Mouse (Mus musculus): ENCODE measurements around the gene Dclk1. TPM values are rescaled to one million over a fixed set of nuclear protein-coding genes. Genes with fewer than 3 reads are reported as not detected.

The Dclk1 gene
- polyA plus RNA-seq, 1 experiment from 2014 or later = 256 TPM

DNA sequence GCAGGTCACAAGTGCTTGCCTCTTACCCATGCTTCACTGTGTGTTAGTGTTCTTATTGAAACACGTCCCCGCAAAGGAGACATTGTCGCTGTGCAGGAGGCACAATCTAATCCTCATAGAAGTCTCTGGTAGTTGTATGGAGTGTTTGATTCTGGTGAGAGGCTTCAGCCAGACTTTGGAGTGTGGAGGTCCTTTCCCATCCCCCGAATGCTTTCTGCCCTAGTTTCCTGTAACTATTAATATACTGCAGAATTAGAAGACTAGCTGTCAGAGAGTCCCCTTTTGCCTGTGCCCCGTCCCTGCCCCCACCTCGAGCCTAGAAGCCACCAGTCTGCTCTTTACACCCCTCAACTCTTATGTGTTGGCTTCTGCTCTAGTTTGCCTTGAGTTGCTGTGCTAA lies 30.4 kb downstream of the Dclk1 start:
- H3K9me3 ChIP-seq (ENCODE audit: control insufficient read depth, low read length) = no peaks in the 10 kb centered on the region
- no peaks in the 10 kb centered on the region for H3K27me3 ChIP-seq (ENCODE audit: control insufficient read depth, insufficient read depth, low read length)
- no peak overlapping the region for H3K9ac ChIP-seq
- 93% methylated on average over 6 of the region's 6 CpGs for WGBS
- no peak for ATAC-seq (ENCODE audit: low FRiP score)
- H3K4me2 ChIP-seq (replicated peaks) = no peak overlapping the region
- no peak for DNase-seq (ENCODE audit: low spot score)
- H3K36me3 ChIP-seq (replicated peaks; ENCODE audit: control insufficient read depth, insufficient read depth) = no peaks in the 10 kb centered on the region
- no peak overlapping the region for H3K4me3 ChIP-seq (replicated peaks; ENCODE audit: low read length)
- peaks cover 11% of the 10 kb centered on the region; the same call in 1 of the 2 replicates for H3K4me1 ChIP-seq (replicated peaks; ENCODE audit: control insufficient read depth, insufficient read depth, low read length)
- H3K27ac ChIP-seq = no peak overlapping the region

DNA sequence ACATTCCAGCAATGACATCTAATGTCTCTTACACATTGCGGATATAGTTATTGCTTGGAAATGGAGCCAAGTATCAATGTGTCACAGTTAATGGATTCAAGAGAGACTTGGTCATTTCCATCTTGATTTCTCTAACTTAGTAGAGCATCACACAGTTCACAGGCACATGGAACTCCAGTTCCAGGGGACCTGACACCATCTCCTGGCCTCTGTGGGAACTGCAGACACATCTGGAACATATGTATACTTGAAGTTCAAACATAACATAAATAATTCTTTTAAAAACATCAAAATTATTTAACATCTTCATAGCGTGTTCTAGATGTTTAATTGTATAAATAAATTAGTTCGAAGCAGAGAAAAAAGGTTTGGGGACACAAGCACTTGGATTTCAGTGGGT lies 34.3 kb downstream of the Dclk1 start:
- Histone ChIP-seq H3K4me2 (replicated peaks) (no peak overlapping the region), H3K4me3 (replicated peaks; ENCODE audit: low read length) (no peak overlapping the region), H3K4me1 (replicated peaks; ENCODE audit: control insufficient read depth, insufficient read depth, low read length) (peaks cover 16% of the 10 kb centered on the region), H3K9me3 (ENCODE audit: control insufficient read depth, low read length) (no peaks in the 10 kb centered on the region), H3K36me3 (replicated peaks; ENCODE audit: control insufficient read depth, insufficient read depth) (no peaks in the 10 kb centered on the region), H3K27me3 (ENCODE audit: control insufficient read depth, insufficient read depth, low read length) (no peaks in the 10 kb centered on the region), H3K27ac (no peak overlapping the region), H3K9ac (no peak overlapping the region)
- no peak for DNase-seq (ENCODE audit: low spot score)
- ATAC-seq (ENCODE audit: low FRiP score) = no peak
- 96% methylated on average over 3 of the region's 3 CpGs for WGBS

DNA sequence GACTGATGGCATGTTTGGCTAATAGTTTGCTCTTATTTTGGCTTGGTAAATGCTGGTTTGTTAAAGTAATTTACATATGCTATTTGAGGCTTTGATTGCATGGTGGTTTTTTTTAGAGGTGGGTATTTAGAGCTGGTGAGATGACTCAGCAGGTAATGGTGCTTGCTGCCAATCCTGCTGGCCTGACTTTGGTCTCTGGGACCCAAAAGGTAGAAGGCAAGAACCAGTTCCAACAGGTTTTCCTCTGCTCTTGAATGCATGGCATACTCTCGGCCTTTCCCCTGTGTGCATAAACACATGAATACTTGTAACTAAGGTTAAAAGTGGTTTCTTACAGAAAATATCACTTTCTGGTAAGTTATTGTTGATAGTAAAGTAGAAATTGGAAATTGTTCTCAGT lies 34.7 kb downstream of the Dclk1 start:
- Histone ChIP-seq H3K27me3 (ENCODE audit: control insufficient read depth, insufficient read depth, low read length) (no peaks in the 10 kb centered on the region), H3K4me2 (replicated peaks) (no peak overlapping the region), H3K27ac (no peak overlapping the region), H3K4me1 (replicated peaks; ENCODE audit: control insufficient read depth, insufficient read depth, low read length) (peaks cover 16% of the 10 kb centered on the region), H3K9ac (no peak overlapping the region), H3K9me3 (ENCODE audit: control insufficient read depth, low read length) (no peaks in the 10 kb centered on the region), H3K36me3 (replicated peaks; ENCODE audit: control insufficient read depth, insufficient read depth) (no peaks in the 10 kb centered on the region), H3K4me3 (replicated peaks; ENCODE audit: low read length) (no peak overlapping the region)
- no peak for ATAC-seq (ENCODE audit: low FRiP score)
- DNase-seq (ENCODE audit: low spot score) = no peak
- WGBS = 89% methylated on average over 1 of the region's 1 CpGs

DNA sequence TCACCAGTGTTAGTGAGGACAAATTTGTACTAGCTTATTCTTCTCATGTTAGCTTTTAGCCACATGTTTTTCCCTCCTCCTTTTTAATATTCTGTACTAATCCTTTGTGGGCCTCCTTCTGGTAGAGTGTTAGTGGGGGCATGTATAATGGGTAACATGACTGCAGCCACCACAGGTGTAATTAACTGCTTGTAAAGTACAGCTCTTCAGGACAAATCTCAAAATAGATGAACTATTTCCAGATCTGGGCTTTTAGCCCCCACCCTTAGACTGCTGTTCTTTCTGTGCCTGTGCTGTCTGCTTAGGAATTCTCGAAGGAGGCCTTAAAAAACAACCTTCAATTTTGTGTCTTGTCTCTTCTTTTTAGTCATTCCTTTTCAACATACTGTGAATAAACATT lies 35.7 kb downstream of the Dclk1 start:
- Histone ChIP-seq H3K36me3 (replicated peaks; ENCODE audit: control insufficient read depth, insufficient read depth) (no peaks in the 10 kb centered on the region), H3K9me3 (ENCODE audit: control insufficient read depth, low read length) (no peaks in the 10 kb centered on the region), H3K4me2 (replicated peaks) (no peak overlapping the region), H3K4me3 (replicated peaks; ENCODE audit: low read length) (no peak overlapping the region), H3K27me3 (ENCODE audit: control insufficient read depth, insufficient read depth, low read length) (no peaks in the 10 kb centered on the region), H3K9ac (no peak overlapping the region), H3K27ac (no peak overlapping the region), H3K4me1 (replicated peaks; ENCODE audit: control insufficient read depth, insufficient read depth, low read length) (peaks cover 16% of the 10 kb centered on the region)
- 83% methylated on average over 1 of the region's 1 CpGs for WGBS
- no peak for ATAC-seq (ENCODE audit: low FRiP score)
- no peak for DNase-seq (ENCODE audit: low spot score)

DNA sequence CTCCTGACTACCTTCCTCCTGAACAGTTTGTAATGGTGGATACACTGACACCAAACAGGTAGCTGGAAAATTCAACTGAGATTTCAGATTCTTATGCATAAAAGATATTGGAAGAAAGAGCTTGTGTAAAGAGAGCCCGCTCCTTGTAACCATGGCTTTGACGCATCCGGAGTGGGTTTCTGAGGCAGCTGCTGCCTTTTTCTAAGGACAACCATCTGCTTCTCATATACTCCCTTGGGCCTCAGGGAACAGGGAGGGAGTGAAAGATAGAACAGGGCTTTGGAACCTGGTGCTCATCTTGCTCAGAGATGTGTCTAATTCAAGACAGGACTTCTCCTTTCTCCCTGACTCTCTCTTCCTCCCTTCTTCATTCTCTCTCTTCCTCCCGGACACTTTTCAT lies 37.8 kb downstream of the Dclk1 start:
- no peak overlapping the region for H3K4me2 ChIP-seq (replicated peaks)
- WGBS = 62% methylated on average over 4 of the region's 4 CpGs
- H3K36me3 ChIP-seq (replicated peaks; ENCODE audit: control insufficient read depth, insufficient read depth) = no peaks in the 10 kb centered on the region
- no peaks in the 10 kb centered on the region for H3K27me3 ChIP-seq (ENCODE audit: control insufficient read depth, insufficient read depth, low read length)
- H3K27ac ChIP-seq = no peak overlapping the region
- no peak for DNase-seq (ENCODE audit: low spot score)
- no peaks in the 10 kb centered on the region for H3K9me3 ChIP-seq (ENCODE audit: control insufficient read depth, low read length)
- no peak overlapping the region for H3K4me3 ChIP-seq (replicated peaks; ENCODE audit: low read length)
- no peak for ATAC-seq (ENCODE audit: low FRiP score)
- no peak overlapping the region for H3K9ac ChIP-seq
- peaks cover 36% of the 10 kb centered on the region for H3K4me1 ChIP-seq (replicated peaks; ENCODE audit: control insufficient read depth, insufficient read depth, low read length)

DNA sequence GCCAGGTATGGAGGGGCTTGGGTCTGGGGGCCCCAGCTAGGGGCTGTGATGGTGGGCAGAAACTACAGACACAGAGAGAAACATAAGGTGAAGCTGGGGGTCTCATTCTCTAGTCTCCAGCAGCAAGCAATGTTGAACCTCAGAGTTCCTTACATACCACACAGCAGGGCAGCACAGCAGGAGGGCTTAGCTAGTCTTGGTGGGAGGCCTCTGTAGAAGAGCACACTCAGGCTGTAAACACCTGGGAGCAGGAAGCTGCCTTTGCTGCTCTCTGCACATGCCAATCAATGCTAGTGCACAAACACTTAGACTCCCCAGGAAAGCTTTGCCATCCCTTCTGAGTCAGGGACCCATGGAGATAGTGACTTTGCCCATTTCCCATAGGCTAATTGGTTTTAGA lies 38.3 kb downstream of the Dclk1 start:
- ATAC-seq (ENCODE audit: low FRiP score) (no peak), DNase-seq (ENCODE audit: low spot score) (no peak)
- Histone ChIP-seq H3K4me1 (replicated peaks; ENCODE audit: control insufficient read depth, insufficient read depth, low read length) (peaks cover 41% of the 10 kb centered on the region), H3K4me3 (replicated peaks; ENCODE audit: low read length) (no peak overlapping the region), H3K27me3 (ENCODE audit: control insufficient read depth, insufficient read depth, low read length) (no peaks in the 10 kb centered on the region), H3K9me3 (ENCODE audit: control insufficient read depth, low read length) (no peaks in the 10 kb centered on the region), H3K27ac (no peak overlapping the region), H3K9ac (no peak overlapping the region), H3K36me3 (replicated peaks; ENCODE audit: control insufficient read depth, insufficient read depth) (no peaks in the 10 kb centered on the region), H3K4me2 (replicated peaks) (no peak overlapping the region)

DNA sequence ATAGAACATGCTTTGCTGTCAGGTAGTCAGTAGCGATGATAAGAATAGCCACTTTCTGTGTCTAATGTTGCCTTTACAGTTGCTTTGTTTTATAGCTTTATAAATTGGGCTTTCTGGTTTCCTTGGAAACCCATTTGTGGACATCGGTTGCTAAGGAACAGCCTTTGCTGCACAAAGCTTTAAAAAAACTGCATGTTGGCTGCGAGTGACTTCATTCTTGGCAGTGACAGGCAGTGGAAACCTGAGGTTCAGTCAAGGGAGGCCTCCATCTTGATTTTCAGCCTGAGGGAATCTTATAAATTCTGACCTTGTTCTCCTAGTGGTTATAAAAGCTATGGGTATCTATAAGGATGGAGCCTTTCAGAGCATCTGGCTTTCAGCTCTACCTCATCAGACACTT lies 42.1 kb downstream of the Dclk1 start:
- H3K27me3 ChIP-seq (ENCODE audit: control insufficient read depth, insufficient read depth, low read length) = no peaks in the 10 kb centered on the region
- peak overlapping the region; percentile 29 for H3K4me2 ChIP-seq (replicated peaks)
- peaks cover 25% of the 10 kb centered on the region for H3K4me1 ChIP-seq (replicated peaks; ENCODE audit: control insufficient read depth, insufficient read depth, low read length)
- peak; percentile 87 for ATAC-seq (ENCODE audit: low FRiP score)
- H3K9me3 ChIP-seq (ENCODE audit: control insufficient read depth, low read length) = no peaks in the 10 kb centered on the region
- DNase-seq (ENCODE audit: low spot score) = peak; percentile 83
- no peak overlapping the region for H3K9ac ChIP-seq
- peak overlapping the region; percentile 86 for H3K27ac ChIP-seq
- H3K4me3 ChIP-seq (replicated peaks; ENCODE audit: low read length) = no peak overlapping the region
- no peaks in the 10 kb centered on the region for H3K36me3 ChIP-seq (replicated peaks; ENCODE audit: control insufficient read depth, insufficient read depth)
- 12% methylated on average over 3 of the region's 3 CpGs for WGBS

DNA sequence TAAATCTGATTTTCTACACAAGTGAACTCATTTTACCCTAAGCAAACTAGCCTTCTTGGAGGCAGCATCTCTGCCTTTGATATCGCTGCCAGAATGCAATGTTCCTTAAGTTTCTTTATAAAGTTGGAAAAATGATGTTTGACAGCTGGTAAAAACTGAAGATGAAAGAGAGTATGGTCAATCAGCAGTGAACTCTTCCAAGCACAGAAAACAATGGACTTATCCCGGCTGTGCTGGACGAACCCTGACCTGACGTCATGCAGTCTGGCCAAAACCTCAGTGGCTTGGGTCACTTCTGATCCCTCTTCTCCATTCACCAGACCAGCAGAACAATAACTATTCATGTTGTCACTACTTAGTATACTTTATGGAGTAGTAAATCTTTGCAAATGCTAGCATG lies 46.6 kb downstream of the Dclk1 start:
- Histone ChIP-seq H3K4me1 (replicated peaks; ENCODE audit: control insufficient read depth, insufficient read depth, low read length) (peaks cover 45% of the 10 kb centered on the region), H3K36me3 (replicated peaks; ENCODE audit: control insufficient read depth, insufficient read depth) (no peaks in the 10 kb centered on the region), H3K4me3 (replicated peaks; ENCODE audit: low read length) (no peak overlapping the region), H3K9ac (no peak overlapping the region), H3K27me3 (ENCODE audit: control insufficient read depth, insufficient read depth, low read length) (no peaks in the 10 kb centered on the region), H3K27ac (no peak overlapping the region), H3K9me3 (ENCODE audit: control insufficient read depth, low read length) (no peaks in the 10 kb centered on the region), H3K4me2 (replicated peaks) (no peak overlapping the region)
- no peak for ATAC-seq (ENCODE audit: low FRiP score)
- 42% methylated on average over 4 of the region's 4 CpGs for WGBS
- no peak for DNase-seq (ENCODE audit: low spot score)

DNA sequence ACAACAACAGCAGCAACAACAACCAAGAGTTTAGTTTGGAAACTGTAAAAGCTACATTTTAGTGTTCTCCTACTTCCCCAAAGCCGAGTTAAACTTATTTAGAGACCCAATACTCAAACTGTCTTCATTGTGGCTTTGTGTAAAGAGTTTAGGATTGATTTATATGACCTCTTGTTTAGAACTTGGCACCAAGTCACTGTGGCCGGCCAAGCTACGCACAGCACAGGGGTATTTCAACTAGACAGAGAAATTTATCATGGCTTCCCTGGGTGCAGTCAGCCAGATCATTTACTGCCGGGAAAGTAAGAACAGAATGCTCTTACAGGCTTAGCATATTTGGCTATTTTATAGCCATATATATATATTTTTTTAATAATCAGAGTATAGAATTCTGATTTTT lies 49.8 kb downstream of the Dclk1 start:
- Histone ChIP-seq H3K4me2 (replicated peaks) (no peak overlapping the region), H3K27me3 (ENCODE audit: control insufficient read depth, insufficient read depth, low read length) (no peaks in the 10 kb centered on the region), H3K27ac (no peak overlapping the region), H3K9ac (no peak overlapping the region), H3K36me3 (replicated peaks; ENCODE audit: control insufficient read depth, insufficient read depth) (no peaks in the 10 kb centered on the region), H3K4me3 (replicated peaks; ENCODE audit: low read length) (no peak overlapping the region), H3K4me1 (replicated peaks; ENCODE audit: control insufficient read depth, insufficient read depth, low read length) (peaks cover 28% of the 10 kb centered on the region), H3K9me3 (ENCODE audit: control insufficient read depth, low read length) (no peaks in the 10 kb centered on the region)
- WGBS = 43% methylated on average over 4 of the region's 4 CpGs
- ATAC-seq (ENCODE audit: low FRiP score) (no peak), DNase-seq (ENCODE audit: low spot score) (no peak)

DNA sequence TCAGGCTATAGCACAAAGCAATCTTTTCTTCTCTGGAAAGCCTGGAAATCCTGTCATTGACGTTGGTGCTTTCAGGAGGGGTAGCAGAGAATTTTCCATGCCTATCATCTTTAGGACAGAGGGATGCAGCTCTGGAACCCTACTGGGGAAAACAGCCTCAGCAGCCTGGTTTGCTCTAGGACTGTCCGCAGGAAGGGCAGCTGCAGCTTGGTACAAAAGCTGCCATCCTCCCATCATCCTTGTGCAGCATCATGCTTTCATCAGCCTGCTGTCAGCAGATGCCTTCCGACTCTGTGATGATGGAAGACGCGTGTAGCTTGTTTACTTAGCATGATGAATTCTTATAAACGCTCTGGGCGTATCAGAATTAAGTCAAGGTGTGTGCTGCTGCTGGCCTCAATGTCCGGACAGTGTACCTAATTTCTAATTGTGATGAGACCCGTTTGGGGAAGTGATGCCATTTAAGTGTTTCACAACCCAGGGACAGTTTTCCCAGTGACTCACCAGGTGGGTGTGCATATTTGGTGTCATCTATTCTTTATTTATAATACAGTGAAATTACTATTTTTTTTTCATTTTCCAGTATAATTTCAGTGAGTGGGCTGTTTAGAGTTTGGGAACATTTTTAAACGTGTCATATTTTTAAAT lies 50.7 kb downstream of the Dclk1 start:
- Histone ChIP-seq H3K4me2 (replicated peaks) (no peak overlapping the region), H3K36me3 (replicated peaks; ENCODE audit: control insufficient read depth, insufficient read depth) (no peaks in the 10 kb centered on the region), H3K9ac (no peak overlapping the region), H3K9me3 (ENCODE audit: control insufficient read depth, low read length) (no peaks in the 10 kb centered on the region), H3K27me3 (ENCODE audit: control insufficient read depth, insufficient read depth, low read length) (no peaks in the 10 kb centered on the region), H3K4me3 (replicated peaks; ENCODE audit: low read length) (no peak overlapping the region), H3K27ac (no peak overlapping the region), H3K4me1 (replicated peaks; ENCODE audit: control insufficient read depth, insufficient read depth, low read length) (peaks cover 28% of the 10 kb centered on the region)
- DNase-seq (ENCODE audit: low spot score) = no peak
- WGBS = 59% methylated on average over 10 of the region's 10 CpGs
- peak; percentile 48; the same call in 1 of the 2 replicates for ATAC-seq (ENCODE audit: low FRiP score)

All from hindbrain, embryonic 14.5 days (tissue).